Mouse (Mus musculus) gastrocnemius, adult 2 months (tissue): ENCODE measurements around the gene Sars2. TPM values are rescaled to one million over a fixed set of nuclear protein-coding genes. Genes with fewer than 3 reads are reported as not detected.

Source experiments
- DNase-seq: peaks from one replicate; pipeline ENCODE4 v3.0.0; 2022
- H3K27ac ChIP-seq: fragments of 200-600 bp; 2 replicates; pipeline ENCODE4 v1.8.1; 2022; ENCODE audit warnings: mild to moderate bottlenecking
- H3K4me3 ChIP-seq: fragments of 200-600 bp; 2 replicates; pipeline ENCODE4 v1.8.1; 2022; ENCODE audit warnings: mild to moderate bottlenecking, moderate library complexity
- CTCF ChIP-seq: fragments of 200-600 bp; IDR thresholded peaks from 2 replicates; pipeline ENCODE4 v1.8.1; 2022; ENCODE audit warnings: antibody characterized with exemption, mild to moderate bottlenecking, moderate library complexity
- intact Hi-C: fragments of 180-260 bp; cut with DNase I; formaldehyde crosslinking; loops from one replicate; pipeline ENCODE4 v1.15.1; 2025
- total RNA-seq, 2 experiments: library from RNA; stranded (reverse); gene quantifications; 2 replicates each; pipeline ENCODE4 v1.2.3; 2021

Gene Sars2
- total RNA-seq, 2 experiments from 2014 or later: 11.7 to 14.7 TPM

GRCm38 (mm10) chr7:28801901-28802670, 60.3 kb downstream of the Sars2 start:
- H3K27ac ChIP-seq: peak overlapping the region; percentile 80
- TF ChIP-seq CTCF: peak; percentile 33
- intact Hi-C loops: loop anchor here (1.0 kb wide), 1 partner anchor 63 kb away; no protein-coding TSS in a partner anchor
- H3K4me3 ChIP-seq: peak overlapping the region; percentile 43
- DNase-seq: no peak

- intact Hi-C loops: no loop called here
- peak overlapping the region; percentile 80 for H3K27ac ChIP-seq
- DNase-seq: no peak
- TF ChIP-seq CTCF: no peak
- peak overlapping the region; percentile 43 for H3K4me3 ChIP-seq
Observed at GRCm38 (mm10) chr7:28802846-28803588, 61.2 kb downstream of the Sars2 start.

Other genes with a start within 250 kb of the Sars2 start
- not detected for gene Ifnl2, start 231.5 kb upstream of the Sars2 start, total RNA-seq
- gene Ifnl3, start 219.2 kb upstream of the Sars2 start, total RNA-seq: not detected
- gene Sycn, start 201.1 kb upstream of the Sars2 start, total RNA-seq: not detected
- not detected for gene Nccrp1, start 194.7 kb upstream of the Sars2 start, total RNA-seq
- 10 to 100 TPM; 13.0 to 13.1 TPM for gene Samd4b, start 143.8 kb upstream of the Sars2 start, total RNA-seq
- 1 to 10 TPM; 2.4 to 3.2 TPM for gene Pak4, start 143.8 kb upstream of the Sars2 start, total RNA-seq
- gene Acp7, start 110.7 kb upstream of the Sars2 start, total RNA-seq: not detected
- gene Fbxo27, start 49.1 kb upstream of the Sars2 start, total RNA-seq: under 1 TPM; 0.47 to 0.84 TPM
- gene Fbxo17, start 25.2 kb upstream of the Sars2 start, total RNA-seq: 1 to 10 TPM; 2.5 to 4.9 TPM
- 10 to 100 TPM; 36.0 to 41.0 TPM for gene Mrps12, start 172 bp upstream of the Sars2 start, total RNA-seq
- gene Ccer2, start 14.2 kb downstream of the Sars2 start, total RNA-seq: not detected
- gene Sirt2, start 24.7 kb downstream of the Sars2 start, total RNA-seq: 10 to 100 TPM; 91.0 to 92.5 TPM
- 10 to 100 TPM; 27.1 to 31.3 TPM for gene Nfkbib, start 25.5 kb downstream of the Sars2 start, total RNA-seq
- under 1 TPM; 0.71 to 0.89 TPM for gene Rinl, start 47.0 kb downstream of the Sars2 start, total RNA-seq
- 100 to 1,000 TPM; 131 to 143 TPM for gene Hnrnpl, start 66.5 kb downstream of the Sars2 start, total RNA-seq
- gene Ech1, start 83.2 kb downstream of the Sars2 start, total RNA-seq: 100 to 1,000 TPM; 173 to 338 TPM
- 1 to 10 TPM; 2.6 to 7.3 TPM for gene Lgals4, start 91.9 kb downstream of the Sars2 start, total RNA-seq
- not detected for gene Lgals7, start 121.9 kb downstream of the Sars2 start, total RNA-seq
- under 1 TPM; 0.15 to 0.28 TPM for gene Capn12, start 139.4 kb downstream of the Sars2 start, total RNA-seq
- 10 to 100 TPM; 27.1 to 40.2 TPM for gene Actn4, start 220.3 kb downstream of the Sars2 start, total RNA-seq
- 100 to 1,000 TPM; 122 to 141 TPM for gene Eif3k, start 239.9 kb downstream of the Sars2 start, total RNA-seq
- gene Map4k1, start 240.1 kb downstream of the Sars2 start, total RNA-seq: under 1 TPM; 0.25 to 0.33 TPM